Comparison of ENCODE assay signal across 15 mouse cellular contexts in the genomic region with DNA sequence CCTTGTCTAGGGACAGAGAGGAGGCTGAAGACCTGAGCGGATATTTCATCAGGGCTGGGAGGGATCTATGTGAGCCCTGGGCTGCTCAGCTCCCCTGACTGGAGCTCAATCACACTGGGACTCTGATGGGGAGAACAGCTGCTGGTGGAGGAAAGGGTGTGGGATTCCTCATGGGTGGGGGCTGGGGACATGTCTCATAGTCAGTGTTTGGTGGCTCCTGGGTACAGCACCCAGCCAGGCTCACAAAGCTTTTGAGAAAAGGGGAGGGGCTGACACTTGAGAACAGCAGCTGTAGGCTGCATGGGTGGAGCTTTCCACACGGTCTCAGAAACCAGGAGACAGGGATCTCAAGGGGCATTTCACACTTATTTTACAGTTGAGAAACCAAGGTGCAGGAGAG.
A peak's percentile ranks its signal among the peaks of the same experiment; 100 is the strongest.
DNase-seq lines count a peak whose midpoint lies in the region; ATAC-seq and TF ChIP-seq lines count a peak whose summit lies in the region.
"Had no signal": no experiment of that assay in that cellular context is flagged by ENCODE, and none has a peak within 500 bp of the region (broad histone marks: within the 10 kb centered on the region; RNA-seq: fewer than 3 reads in every experiment).

No protein-coding gene starts in this region.

- H3K27me3 ChIP-seq in forebrain, embryonic 13.5 days, result peaks cover 36% of the 10 kb centered on the region
- no peaks in the 10 kb centered on the region for H3K27me3 ChIP-seq in forebrain, postnatal 0 days (ENCODE audit: insufficient read depth, low read length)
- peaks cover 24% of the 10 kb centered on the region for H3K27me3 ChIP-seq in kidney, embryonic 15.5 days
- no peaks in the 10 kb centered on the region for H3K27me3 ChIP-seq in kidney, adult 2 months (replicated peaks; ENCODE audit: control insufficient read depth, insufficient read depth, low read length)
- H3K27me3 ChIP-seq in midbrain, embryonic 14.5 days (ENCODE audit: control insufficient read depth, insufficient read depth, low read length), result peaks cover 14% of the 10 kb centered on the region; the same call in 1 of the 2 replicates
- peaks cover 22% of the 10 kb centered on the region for H3K27me3 ChIP-seq in midbrain, embryonic 11.5 days (ENCODE audit: control insufficient read depth, insufficient read depth, low read length)
- H3K27me3 ChIP-seq in liver, embryonic 12.5 days (replicated peaks), result peaks cover 62% of the 10 kb centered on the region

- TF ChIP-seq POLR2A in kidney, adult 2 months (IDR thresholded peaks at IDR 0.05; ENCODE audit: low read depth, low read length), result no peak

- no peak overlapping the region for H3K4me2 ChIP-seq in forebrain, embryonic 13.5 days
- H3K4me2 ChIP-seq in forebrain, postnatal 0 days (ENCODE audit: low read depth), result no peak overlapping the region
- H3K4me2 ChIP-seq in kidney, embryonic 15.5 days, result no peak overlapping the region
- H3K4me2 ChIP-seq in midbrain, embryonic 14.5 days (ENCODE audit: low read length), result no peak overlapping the region
- H3K4me2 ChIP-seq in midbrain, embryonic 11.5 days, result no peak overlapping the region
- no peak overlapping the region for H3K4me2 ChIP-seq in liver, embryonic 12.5 days
- H3K4me2 ChIP-seq: stomach, embryonic 15.5 days had no signal

- no peak for DNase-seq in forebrain, postnatal 0 days
- DNase-seq in kidney, adult 2 months, result no peak
- no peak for DNase-seq in midbrain, embryonic 14.5 days
- no peak for DNase-seq in midbrain, embryonic 11.5 days (ENCODE audit: low spot score, missing footprints)
- DNase-seq in layer of hippocampus, postnatal 25 days (ENCODE audit: extremely low spot score in 1 of 2, low spot score in 1 of 2), result no peak
- DNase-seq: cerebellum, adult 18-20 months; heart, adult 18-20 months; thymus, postnatal 4 days had no signal

- H3K27ac ChIP-seq in forebrain, embryonic 13.5 days, result no peak overlapping the region
- H3K27ac ChIP-seq in forebrain, postnatal 0 days (ENCODE audit: low read depth, low read length), result no peak overlapping the region
- H3K27ac ChIP-seq in kidney, embryonic 15.5 days, result no peak overlapping the region
- no peak overlapping the region for H3K27ac ChIP-seq in kidney, adult 2 months (ENCODE audit: insufficient read depth, low read depth, low read length)
- H3K27ac ChIP-seq in midbrain, embryonic 14.5 days (replicated peaks; ENCODE audit: low read depth, low read length), result no peak overlapping the region
- H3K27ac ChIP-seq in midbrain, embryonic 11.5 days (ENCODE audit: low read depth, low read length), result no peak overlapping the region
- no peak overlapping the region for H3K27ac ChIP-seq in liver, embryonic 12.5 days
- H3K27ac ChIP-seq: liver, embryonic 14.5 days; stomach, embryonic 15.5 days had no signal

- H3K36me3 ChIP-seq in forebrain, embryonic 13.5 days (ENCODE audit: poor library complexity, severe bottlenecking), result peaks cover 6% of the 10 kb centered on the region; the same call in 1 of the 2 replicates
- H3K36me3 ChIP-seq in forebrain, postnatal 0 days (ENCODE audit: insufficient read depth), result peaks cover 16% of the 10 kb centered on the region
- no peaks in the 10 kb centered on the region; the same call in 1 of the 2 replicates for H3K36me3 ChIP-seq in kidney, embryonic 15.5 days
- H3K36me3 ChIP-seq in kidney, adult 2 months (ENCODE audit: control insufficient read depth, insufficient read depth, low read length), result no peaks in the 10 kb centered on the region
- peaks cover 26% of the 10 kb centered on the region for H3K36me3 ChIP-seq in midbrain, embryonic 14.5 days (ENCODE audit: control insufficient read depth, insufficient read depth, low read length)
- no peaks in the 10 kb centered on the region for H3K36me3 ChIP-seq in midbrain, embryonic 11.5 days (ENCODE audit: control insufficient read depth, insufficient read depth, low read length)
- no peaks in the 10 kb centered on the region for H3K36me3 ChIP-seq in liver, embryonic 12.5 days

- 36% methylated on average over 2 of the region's 2 CpGs for WGBS in forebrain, embryonic 13.5 days
- WGBS in forebrain, postnatal 0 days, result 51% methylated on average over 2 of the region's 2 CpGs
- 41% methylated on average over 2 of the region's 2 CpGs for WGBS in kidney, embryonic 15.5 days
- 49% methylated on average over 2 of the region's 2 CpGs for WGBS in kidney, adult 2 months
- WGBS in midbrain, embryonic 14.5 days, result 45% methylated on average over 2 of the region's 2 CpGs
- WGBS in midbrain, embryonic 11.5 days, result 39% methylated on average over 2 of the region's 2 CpGs
- WGBS in liver, embryonic 12.5 days (ENCODE audit: insufficient replicate concordance), result 23% methylated on average over 2 of the region's 2 CpGs

- H3K9ac ChIP-seq in forebrain, embryonic 13.5 days, result no peak overlapping the region
- no peak overlapping the region for H3K9ac ChIP-seq in forebrain, postnatal 0 days
- no peak overlapping the region for H3K9ac ChIP-seq in kidney, embryonic 15.5 days
- 0 out of 2 replicates have a peak overlapping the region, but pooled peaks have one; percentile 2 for H3K9ac ChIP-seq in midbrain, embryonic 14.5 days (replicated peaks; ENCODE audit: low read length)
- no peak overlapping the region for H3K9ac ChIP-seq in midbrain, embryonic 11.5 days (ENCODE audit: low read length)
- no peak overlapping the region for H3K9ac ChIP-seq in liver, embryonic 12.5 days
- H3K9ac ChIP-seq: liver, embryonic 14.5 days; stomach, embryonic 15.5 days had no signal

- peak; percentile 14; the same call in 1 of the 2 replicates for ATAC-seq in forebrain, embryonic 13.5 days
- ATAC-seq in forebrain, postnatal 0 days, result no peak
- ATAC-seq in kidney, embryonic 15.5 days (replicated peaks; ENCODE audit: low FRiP score), result peak; percentile 54
- ATAC-seq in midbrain, embryonic 14.5 days (ENCODE audit: low FRiP score, low TSS enrichment), result no peak
- ATAC-seq in midbrain, embryonic 11.5 days (ENCODE audit: low FRiP score), result no peak
- no peak for ATAC-seq in liver, embryonic 12.5 days
- ATAC-seq: intestine, embryonic 16.5 days had no signal

- H3K4me1 ChIP-seq in forebrain, embryonic 13.5 days, result peaks cover 25% of the 10 kb centered on the region
- H3K4me1 ChIP-seq in forebrain, postnatal 0 days (ENCODE audit: insufficient read depth), result 0 out of 2 replicates have a peak, but pooled peaks cover 4% of the 10 kb centered on the region
- H3K4me1 ChIP-seq in kidney, embryonic 15.5 days, result peaks cover 31% of the 10 kb centered on the region
- no peaks in the 10 kb centered on the region for H3K4me1 ChIP-seq in kidney, adult 2 months (ENCODE audit: control insufficient read depth, insufficient read depth, low read length)
- peaks cover 4% of the 10 kb centered on the region; the same call in 1 of the 2 replicates for H3K4me1 ChIP-seq in midbrain, embryonic 14.5 days (ENCODE audit: control insufficient read depth, insufficient read depth, low read length)
- H3K4me1 ChIP-seq in midbrain, embryonic 11.5 days (ENCODE audit: control insufficient read depth, insufficient read depth, low read length), result no peaks in the 10 kb centered on the region
- H3K4me1 ChIP-seq in liver, embryonic 12.5 days, result no peaks in the 10 kb centered on the region

- no peaks in the 10 kb centered on the region for H3K9me3 ChIP-seq in forebrain, embryonic 13.5 days (replicated peaks)
- H3K9me3 ChIP-seq in forebrain, postnatal 0 days (ENCODE audit: low read length), result no peaks in the 10 kb centered on the region
- H3K9me3 ChIP-seq in kidney, embryonic 15.5 days (replicated peaks), result no peaks in the 10 kb centered on the region
- no peaks in the 10 kb centered on the region for H3K9me3 ChIP-seq in midbrain, embryonic 14.5 days (ENCODE audit: control insufficient read depth, low read length)
- no peaks in the 10 kb centered on the region for H3K9me3 ChIP-seq in midbrain, embryonic 11.5 days (ENCODE audit: control insufficient read depth, low read length)
- H3K9me3 ChIP-seq in liver, embryonic 12.5 days (replicated peaks), result no peaks in the 10 kb centered on the region
- H3K9me3 ChIP-seq: stomach, embryonic 15.5 days had no signal

- no peak for TF ChIP-seq CTCF in forebrain, postnatal 0 days (IDR thresholded peaks at IDR 0.05; ENCODE audit: low read depth)
- no peak for TF ChIP-seq CTCF in kidney, adult 2 months (conservative IDR thresholded peaks at IDR 0.05; ENCODE audit: insufficient read depth, insufficient read length, low read depth, low read length)

- H3K4me3 ChIP-seq in forebrain, embryonic 13.5 days, result no peak overlapping the region
- no peak overlapping the region for H3K4me3 ChIP-seq in forebrain, postnatal 0 days (ENCODE audit: low read depth, low read length)
- H3K4me3 ChIP-seq in kidney, embryonic 15.5 days (replicated peaks), result no peak overlapping the region
- H3K4me3 ChIP-seq in kidney, adult 2 months (ENCODE audit: insufficient read depth, low read depth, low read length), result no peak overlapping the region
- H3K4me3 ChIP-seq in midbrain, embryonic 14.5 days (replicated peaks; ENCODE audit: low read depth, low read length), result no peak overlapping the region
- no peak overlapping the region for H3K4me3 ChIP-seq in midbrain, embryonic 11.5 days (ENCODE audit: low read depth, low read length)
- H3K4me3 ChIP-seq in liver, embryonic 12.5 days, result no peak overlapping the region
- H3K4me3 ChIP-seq: erythroblast, embryonic 14.5 days; stomach, embryonic 15.5 days had no signal

Comparison
In these comparisons a context has a peak if more than half of its experiments do, and no peak if none do; other contexts are left out.
1. ATAC-seq: peak in forebrain, embryonic 13.5 days (single experiment) and kidney, embryonic 15.5 days (single experiment); none in forebrain, postnatal 0 days (single experiment), midbrain, embryonic 14.5 days (single experiment), midbrain, embryonic 11.5 days (single experiment) and liver, embryonic 12.5 days (single experiment).